In the genomic region with DNA sequence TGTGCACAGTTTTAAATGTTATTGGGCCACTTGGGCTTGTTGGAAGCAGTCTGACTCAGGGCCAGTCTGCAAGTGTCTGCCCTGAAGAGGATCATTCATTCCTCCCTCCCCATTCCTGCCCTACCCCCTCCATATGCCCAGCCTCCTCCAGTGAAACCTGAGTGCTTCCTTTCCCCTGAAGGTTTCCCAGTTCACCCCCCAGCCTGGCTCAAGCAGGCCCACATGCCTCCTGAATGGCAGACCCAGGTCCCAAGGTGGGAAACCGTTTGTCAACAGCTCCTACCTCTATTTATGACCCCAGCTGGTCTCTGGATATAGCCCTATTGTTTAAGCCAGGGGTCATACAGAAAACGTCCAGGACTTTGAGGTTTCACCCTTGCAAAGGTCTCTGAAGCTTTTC, we compare ENCODE assay signal across 23 mouse cellular contexts.
DNase-seq lines count a peak whose midpoint lies in the region; ATAC-seq and TF ChIP-seq lines count a peak whose summit lies in the region.
"Had no signal": no experiment of that assay in that cellular context is flagged by ENCODE, and none has a peak within 500 bp of the region (broad histone marks: within the 10 kb centered on the region; RNA-seq: fewer than 3 reads in every experiment).

No protein-coding gene starts in this region.

- no peak overlapping the region for H3K4me3 ChIP-seq in limb, embryonic 11.5 days (ENCODE audit: low read depth, low read length)
- no peak overlapping the region for H3K4me3 ChIP-seq in layer of hippocampus, adult 2 months
- H3K4me3 ChIP-seq: embryonic facial prominence, embryonic 13.5 days; forebrain, embryonic 12.5 days; gastrocnemius, adult 2 months; heart, embryonic 13.5 days; hindbrain, embryonic 12.5 days had no signal

- WGBS in limb, embryonic 11.5 days, result 0% methylated on average over 2 of the region's 2 CpGs

- peak; percentile 15 for DNase-seq in embryo, embryonic 10.5 days (ENCODE audit: low spot score)
- DNase-seq in embryo, embryonic 9.5 days (ENCODE audit: extremely low spot score), result no peak
- peak; percentile 17 for DNase-seq in ZHBTc4 (ENCODE audit: low read depth, low spot score)
- DNase-seq in limb, embryonic 11.5 days (ENCODE audit: low spot score), result peak; percentile 70
- DNase-seq in yolk sac, embryonic 10.5 days (ENCODE audit: low spot score), result peak; percentile 16
- no peak for DNase-seq in lung, adult 18-20 months
- no peak for DNase-seq in layer of hippocampus, adult 2 months (ENCODE audit: low spot score in 2 of 2)
- DNase-seq: adrenal gland, postnatal 25 days; B cell, adult 2 months; cerebellum, adult 18-20 months; cerebellum, adult 9-11 months; cerebellum, postnatal 36 days; gastrocnemius, adult 2 months; gastrocnemius, postnatal 25 days; heart, postnatal 4 days had no signal

- no peak overlapping the region for H3K9ac ChIP-seq in limb, embryonic 11.5 days (ENCODE audit: low read length)
- H3K9ac ChIP-seq: embryonic facial prominence, embryonic 13.5 days; forebrain, embryonic 12.5 days; heart, embryonic 13.5 days; hindbrain, embryonic 12.5 days had no signal

- no peak overlapping the region for H3K27ac ChIP-seq in limb, embryonic 11.5 days (replicated peaks; ENCODE audit: low read depth, low read length)
- no peak overlapping the region for H3K27ac ChIP-seq in layer of hippocampus, adult 2 months
- H3K27ac ChIP-seq: embryonic facial prominence, embryonic 13.5 days; forebrain, embryonic 12.5 days; gastrocnemius, adult 2 months; heart, embryonic 13.5 days; hindbrain, embryonic 12.5 days had no signal

- H3K9me3 ChIP-seq in limb, embryonic 11.5 days (ENCODE audit: control insufficient read depth, low read length), result no peaks in the 10 kb centered on the region
- H3K9me3 ChIP-seq: embryonic facial prominence, embryonic 13.5 days; forebrain, embryonic 12.5 days; G1E; heart, embryonic 13.5 days; hindbrain, embryonic 12.5 days had no signal

- TF ChIP-seq CTCF in layer of hippocampus, adult 2 months (conservative IDR thresholded peaks at IDR 0.05), result no peak

- peak; percentile 67 for ATAC-seq in limb, embryonic 11.5 days (ENCODE audit: insufficient number of reproducible peaks, low FRiP score, low TSS enrichment, low read depth)
- ATAC-seq: CD4-positive, CD25-positive, alpha-beta regulatory T cell, adult 4 months; forebrain, embryonic 16.5 days; hindbrain, embryonic 16.5 days had no signal

- H3K4me2 ChIP-seq in limb, embryonic 11.5 days (ENCODE audit: low read depth, severe bottlenecking), result no peak overlapping the region
- H3K4me2 ChIP-seq: embryonic facial prominence, embryonic 13.5 days; forebrain, embryonic 12.5 days; heart, embryonic 13.5 days; hindbrain, embryonic 12.5 days had no signal

- H3K4me1 ChIP-seq in limb, embryonic 11.5 days (ENCODE audit: control insufficient read depth, insufficient read depth, low read length), result peaks cover 9% of the 10 kb centered on the region
- H3K4me1 ChIP-seq: forebrain, embryonic 12.5 days; hindbrain, embryonic 12.5 days had no signal

- H3K27me3 ChIP-seq in limb, embryonic 11.5 days (ENCODE audit: control insufficient read depth, insufficient read depth, low read length), result peaks cover 2% of the 10 kb centered on the region; the same call in 1 of the 2 replicates
- H3K27me3 ChIP-seq: embryonic facial prominence, embryonic 13.5 days; forebrain, embryonic 12.5 days; heart, embryonic 13.5 days; hindbrain, embryonic 12.5 days had no signal

- no peaks in the 10 kb centered on the region for H3K36me3 ChIP-seq in limb, embryonic 11.5 days (ENCODE audit: control insufficient read depth, insufficient read depth, low read length)
- H3K36me3 ChIP-seq: embryonic facial prominence, embryonic 13.5 days; forebrain, embryonic 12.5 days; G1E; heart, embryonic 13.5 days; hindbrain, embryonic 12.5 days had no signal

Comparison
In these comparisons a context has a peak if more than half of its experiments do, and no peak if none do; other contexts are left out.
1. DNase-seq: peak in embryo, embryonic 10.5 days (single experiment), ZHBTc4 (single experiment), limb, embryonic 11.5 days (single experiment) and yolk sac, embryonic 10.5 days (single experiment); none in embryo, embryonic 9.5 days (single experiment), lung, adult 18-20 months (0 of 2) and layer of hippocampus, adult 2 months (0 of 2).